Mouse (Mus musculus): Measurements from ENCODE around the gene Gtf2h3. TPM values are rescaled to one million over a fixed set of nuclear protein-coding genes. Genes with fewer than 3 reads are reported as not detected.
A peak's percentile ranks its signal among the peaks of the same experiment; 100 is the strongest.
"Not testable (repeated sequence)": the region's sequence is repeated elsewhere in the genome, so short reads cannot be mapped to it uniquely, and the experiment has no call there.

Gene Gtf2h3
- total RNA-seq, 2 experiments from 2014 or later = 18.0 to 19.5 TPM

DNA sequence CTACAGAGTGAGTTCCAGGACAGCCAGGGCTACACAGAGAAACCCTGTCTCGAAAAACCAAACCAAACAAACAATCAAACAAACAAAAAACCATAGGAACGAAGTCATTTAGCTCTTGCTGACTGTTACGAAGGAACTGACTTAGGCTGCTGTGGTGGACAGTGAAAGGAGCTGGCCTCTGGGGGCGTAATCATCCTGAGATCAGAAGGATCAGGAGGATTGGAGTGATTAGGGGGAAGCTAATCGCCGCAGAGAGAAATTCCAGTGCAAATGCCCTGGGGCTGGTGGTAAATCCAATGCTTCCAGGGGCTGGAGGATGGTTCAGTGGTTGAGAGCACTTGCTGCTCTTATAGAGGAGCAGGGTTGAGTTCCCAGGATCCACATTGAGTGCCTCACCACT lies 25.3 kb upstream of the Gtf2h3 start:
- intact Hi-C loops (cut with DNase I) = loop anchor here (5.0 kb wide), 1 partner anchor 201 kb away; no protein-coding TSS in a partner anchor
- DNase-seq = no peak

DNA sequence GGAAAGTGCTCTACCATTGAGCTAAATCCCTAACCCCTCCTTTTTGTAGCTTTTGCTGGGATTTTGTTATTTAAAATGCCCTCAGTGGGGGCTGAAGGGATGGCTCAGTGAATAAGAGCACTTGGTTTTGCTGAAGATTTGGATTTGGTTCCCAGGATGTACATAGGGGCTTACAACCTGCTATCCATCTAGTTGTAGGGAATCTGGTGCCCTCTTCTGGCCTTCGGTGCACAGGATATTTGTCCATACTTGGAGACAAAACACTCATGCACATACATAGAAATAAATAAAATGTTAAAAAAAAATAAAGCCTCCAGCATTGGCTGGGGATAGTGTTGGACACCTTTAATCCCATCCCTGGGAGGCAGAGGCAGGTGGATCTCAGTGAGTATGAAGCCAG lies 23.8 kb upstream of the Gtf2h3 start:
- DNase-seq = no peak
- intact Hi-C loops (cut with DNase I) = no loop called here

- intact Hi-C loops (cut with DNase I) = no loop called here
- DNase-seq = no peak
These were observed 7.9 kb upstream of the Gtf2h3 start for GRCm38 (mm10) chr5:124571068-124571467.

GRCm38 (mm10) chr5:124575467-124575866 lies 3.5 kb upstream of the Gtf2h3 start:
- no peak for DNase-seq
- intact Hi-C loops (cut with DNase I) = no loop called here

DNA sequence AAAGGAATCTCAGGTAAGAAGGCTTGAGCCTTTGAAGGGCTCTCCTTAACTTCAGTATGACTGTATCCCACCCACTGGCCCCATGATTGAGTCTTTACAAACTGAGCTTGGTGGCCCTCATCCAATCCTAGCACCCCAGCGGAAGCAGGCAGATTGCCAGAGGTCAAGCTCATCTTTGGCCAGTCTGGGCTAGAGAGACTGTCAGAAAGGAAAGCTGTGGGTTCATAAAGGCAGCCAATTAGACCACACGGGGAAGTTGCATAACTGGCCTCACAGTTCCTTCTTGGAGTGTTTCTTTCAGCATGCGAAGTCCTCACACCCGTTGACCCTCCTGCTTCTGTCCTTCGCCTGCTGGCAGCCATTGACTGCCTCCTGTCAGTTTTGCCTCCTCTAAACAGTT lies 3.6 kb downstream of the Gtf2h3 start:
- peak in 1 of 2 experiments; percentile 21 for DNase-seq
- intact Hi-C loops (cut with DNase I) = no loop called here

DNA sequence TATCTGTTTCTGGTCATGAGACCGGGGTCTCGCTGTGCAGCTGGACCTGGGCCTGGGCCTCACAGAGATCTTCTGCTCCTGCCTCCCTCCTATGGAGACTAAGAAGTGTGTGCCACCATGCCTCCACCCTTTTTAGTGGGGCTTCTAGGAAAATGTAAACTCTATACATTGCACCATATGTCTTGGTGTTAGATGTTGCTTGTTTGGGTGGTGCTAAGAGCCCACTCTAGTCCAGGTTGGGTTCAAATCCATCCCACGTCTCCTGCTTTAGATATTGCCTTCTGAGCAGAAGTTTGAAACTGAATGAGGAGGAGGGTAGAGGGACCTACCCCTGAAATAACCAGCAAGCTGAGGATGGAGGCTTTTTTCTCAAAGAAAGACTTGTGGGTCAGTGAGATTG lies 13.8 kb downstream of the Gtf2h3 start:
- DNase-seq = no peak
- intact Hi-C loops (cut with DNase I) = no loop called here

GRCm38 (mm10) chr5:124598224-124599174 lies 19.6 kb downstream of the Gtf2h3 start:
- intact Hi-C loops (cut with DNase I) = no loop called here
- DNase-seq = peak; percentile 86

DNA sequence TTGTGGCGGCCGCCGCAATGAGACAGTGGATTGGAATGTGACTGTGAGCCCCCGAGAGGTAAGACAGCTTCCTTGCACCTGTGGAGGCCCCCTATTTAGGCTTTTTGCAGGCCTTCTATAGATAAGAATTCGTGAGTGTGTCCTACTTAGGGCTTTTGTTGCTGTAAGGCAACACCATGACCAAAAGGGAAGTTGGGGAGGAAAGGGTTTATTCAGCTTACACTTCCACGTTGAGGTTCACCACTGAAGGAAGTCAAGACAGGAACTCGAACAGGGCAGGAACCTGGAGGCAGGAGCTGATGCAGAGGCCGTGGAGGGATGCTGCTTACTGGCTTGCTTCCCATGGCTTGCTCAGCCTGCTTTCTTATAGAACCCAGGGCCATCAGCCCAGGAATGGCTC lies 20.8 kb downstream of the Gtf2h3 start:
- intact Hi-C loops (cut with DNase I); DNase-seq: not testable (repeated sequence)

GRCm38 (mm10) chr5:124602349-124602748 lies 23.4 kb downstream of the Gtf2h3 start:
- intact Hi-C loops (cut with DNase I) = loop anchor here (1.0 kb wide), 1 partner anchor 267 kb away; no protein-coding TSS in a partner anchor
- peak; percentile 34 to 68 for DNase-seq

DNA sequence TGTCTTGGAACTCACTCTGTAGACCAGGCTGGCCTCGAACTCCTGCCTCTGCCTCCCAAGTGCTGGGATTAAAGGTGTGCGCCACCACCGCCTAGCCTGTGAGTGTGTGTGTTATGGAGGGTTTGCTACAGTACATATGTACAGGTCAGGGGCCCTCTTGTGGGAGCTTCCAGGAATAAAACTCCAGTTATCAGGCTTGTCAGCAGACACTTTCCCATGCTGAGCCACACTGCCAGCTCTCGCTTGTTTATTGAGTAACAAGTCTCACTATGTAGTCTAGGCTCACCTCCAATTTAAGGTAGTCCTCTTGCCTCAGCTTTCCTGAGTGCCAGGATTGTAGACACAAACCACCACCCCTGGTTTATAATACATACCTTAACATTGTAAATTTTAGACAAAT lies 25.4 kb downstream of the Gtf2h3 start:
- no peak for DNase-seq
- intact Hi-C loops (cut with DNase I) = no loop called here

DNA sequence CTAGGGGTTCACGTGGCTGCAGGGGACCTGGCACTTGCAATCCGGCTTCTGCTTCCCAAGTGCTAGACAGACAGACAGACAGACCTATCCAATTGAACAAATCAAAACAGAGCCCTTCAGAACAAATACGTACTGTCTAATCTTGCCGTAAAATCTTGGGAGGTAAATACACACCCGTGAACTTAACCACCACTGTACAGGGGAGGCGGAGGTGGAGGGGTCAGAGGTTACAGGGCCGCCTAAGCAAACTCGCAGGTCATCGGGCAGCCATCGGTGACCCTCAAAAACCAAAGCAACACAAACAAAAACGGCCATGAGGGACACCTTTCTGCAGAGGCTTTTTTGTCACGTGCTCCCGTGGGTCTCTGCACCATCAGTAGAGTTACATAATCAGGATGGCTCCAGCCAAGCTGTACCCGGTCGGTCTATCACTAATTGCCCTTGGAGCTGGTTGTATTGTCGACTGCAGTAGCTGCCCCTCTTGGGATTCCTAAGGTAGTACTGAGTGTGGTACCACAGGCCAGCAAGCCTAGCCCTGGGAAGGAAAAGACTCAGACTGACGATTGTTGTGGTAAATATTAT lies 26.2 kb downstream of the Gtf2h3 start:
- intact Hi-C loops (cut with DNase I) = no loop called here
- DNase-seq = no peak

GRCm38 (mm10) chr5:124610965-124611364 lies 32.0 kb downstream of the Gtf2h3 start:
- intact Hi-C loops (cut with DNase I) = no loop called here
- DNase-seq = no peak

DNA sequence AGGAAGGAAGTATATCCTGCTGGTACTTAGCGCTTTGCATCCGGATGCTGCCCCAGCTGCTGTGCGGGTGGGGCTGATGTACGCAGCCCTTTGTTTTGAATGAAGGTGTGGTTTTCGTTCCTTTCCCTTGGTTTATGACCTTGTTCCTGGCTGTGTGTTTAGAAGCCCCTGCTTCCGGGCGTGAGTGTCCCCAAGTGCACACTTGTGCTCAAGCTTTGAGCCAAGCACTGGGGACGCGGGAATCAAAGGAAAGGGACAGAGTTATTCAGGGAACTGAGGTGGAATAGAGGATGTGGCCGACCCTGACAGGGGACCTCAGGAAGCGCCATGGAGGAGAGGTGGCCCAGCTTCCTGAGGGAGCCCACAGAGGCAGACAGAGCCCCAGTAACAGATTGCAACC lies 35.8 kb downstream of the Gtf2h3 start:
- intact Hi-C loops (cut with DNase I) = no loop called here
- peak; percentile 5 to 14 for DNase-seq

GRCm38 (mm10) chr5:124618711-124619110 lies 39.8 kb downstream of the Gtf2h3 start:
- intact Hi-C loops (cut with DNase I) = no loop called here
- no peak for DNase-seq

DNA sequence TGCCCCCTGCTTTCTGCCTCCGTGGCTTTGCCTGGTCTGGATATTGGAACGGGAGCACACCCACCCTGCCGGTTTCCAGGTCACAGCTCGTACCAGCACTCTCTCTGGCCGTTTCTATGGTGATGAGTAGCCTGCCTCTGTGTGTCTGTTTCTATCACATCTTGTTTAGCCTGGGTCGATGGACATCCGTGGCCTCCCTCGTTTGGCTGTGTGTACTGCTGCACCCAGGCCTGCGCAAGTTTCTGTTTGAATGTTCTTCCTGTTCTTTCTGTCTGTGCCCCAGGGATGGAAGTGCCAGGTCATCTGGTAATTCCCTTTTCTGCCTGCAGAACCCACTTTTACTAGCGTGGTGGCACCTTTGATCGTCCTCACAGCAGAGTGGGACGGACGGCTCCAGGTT lies 42.4 kb downstream of the Gtf2h3 start:
- no peak for DNase-seq
- intact Hi-C loops (cut with DNase I) = loop anchor here (5.0 kb wide), 1 partner anchor 241 kb away; the partner anchor contains the start of genes Ccdc92 and Zfp664

DNA sequence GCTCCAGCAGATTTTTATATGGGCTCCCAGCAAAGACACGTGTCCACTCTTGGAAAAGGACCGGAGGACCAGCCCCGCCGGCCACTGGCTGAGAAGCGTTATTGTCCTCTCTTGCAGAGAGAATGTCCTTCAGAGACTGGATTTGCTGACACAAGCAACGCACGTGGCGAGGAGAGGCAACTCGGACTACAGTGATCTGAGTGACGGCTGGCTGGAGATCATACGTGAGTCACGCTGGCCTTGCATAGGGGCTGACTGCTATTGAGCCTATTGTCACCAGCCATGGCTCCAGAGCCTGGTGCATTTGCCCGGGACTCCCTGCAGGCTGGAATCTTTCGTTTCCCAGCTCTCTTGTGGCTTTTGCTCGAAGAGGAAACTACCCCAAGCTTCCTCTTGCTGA lies 44.0 kb downstream of the Gtf2h3 start:
- intact Hi-C loops (cut with DNase I) = loop anchor here (5.0 kb wide), 1 partner anchor 239 kb away; the partner anchor contains the start of genes Ccdc92 and Zfp664
- DNase-seq = no peak

DNA sequence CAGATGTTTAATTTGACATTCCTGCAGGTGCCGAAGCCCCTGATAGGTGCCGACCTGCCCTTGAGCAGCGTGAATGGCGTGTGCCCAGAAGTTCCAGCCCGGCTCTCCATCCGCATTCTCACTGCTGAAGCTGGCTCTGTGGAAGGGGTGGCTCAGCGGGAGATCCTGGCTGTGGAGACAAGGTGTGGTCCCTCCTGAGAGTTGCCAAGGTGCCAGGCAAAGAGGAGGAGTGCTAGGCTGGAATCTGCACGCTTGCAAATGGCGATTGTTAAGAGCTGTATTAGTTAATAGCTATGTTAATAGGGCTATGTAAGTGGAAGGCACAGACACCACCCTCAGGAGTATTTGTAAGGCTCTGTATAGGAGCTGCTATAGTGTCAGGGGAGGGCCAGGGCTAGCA lies 45.4 kb downstream of the Gtf2h3 start:
- intact Hi-C loops (cut with DNase I) = loop anchor here (5.0 kb wide), 1 partner anchor 238 kb away; the partner anchor contains the start of genes Ccdc92 and Zfp664
- no peak for DNase-seq

- intact Hi-C loops (cut with DNase I) = no loop called here
- peak; percentile 94 to 97 for DNase-seq
These were observed 49.8 kb downstream of the Gtf2h3 start, which contains the start of gene Atp6v0a2 for GRCm38 (mm10) chr5:124628448-124629363. Atp6v0a2 (plus strand) TSS chr5:124628576.

GRCm38 (mm10) chr5:124629641-124630040 lies 50.7 kb downstream of the Gtf2h3 start:
- no peak for DNase-seq
- intact Hi-C loops (cut with DNase I) = no loop called here

DNA sequence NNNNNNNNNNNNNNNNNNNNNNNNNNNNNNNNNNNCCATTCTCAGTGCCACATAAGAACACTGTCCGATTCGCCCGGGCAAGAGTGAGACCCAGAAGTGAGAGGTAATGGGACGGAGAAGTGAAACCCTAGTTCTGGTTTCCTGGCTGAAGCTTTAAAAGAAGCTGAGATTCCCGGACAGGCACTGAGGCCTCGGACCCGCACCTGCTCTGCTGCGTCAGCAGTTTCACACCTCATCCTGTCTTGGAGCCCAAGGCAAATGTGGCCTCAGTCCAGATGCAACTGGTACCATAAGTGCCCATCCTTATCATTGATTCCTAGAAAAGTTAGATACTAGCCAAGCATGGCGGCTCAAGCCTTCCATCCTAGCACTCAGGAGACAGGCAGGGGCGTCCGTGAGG lies 52.7 kb downstream of the Gtf2h3 start:
- DNase-seq = no peak
- intact Hi-C loops (cut with DNase I) = no loop called here
